Mouse (Mus musculus): Measurements from ENCODE around the gene Phox2a. TPM values are rescaled to one million over a fixed set of nuclear protein-coding genes. Genes with fewer than 3 reads are reported as not detected.

The Phox2a gene
- polyA plus RNA-seq, 1 experiment from 2014 or later, result 0.10 TPM

GRCm38 (mm10) chr7:101857094-101857493, 39.0 kb downstream of the Phox2a start, which contains the start of gene Folr2:
Folr2 (minus strand) TSS chr7:101857194.
- H3K9me3 ChIP-seq (ENCODE audit: control insufficient read depth, low read length), result no peaks in the 10 kb centered on the region
- no peak within 1 kb of the TSS for H3K4me3 ChIP-seq (ENCODE audit: low read depth, low read length)
- H3K27ac ChIP-seq (ENCODE audit: low read depth, low read length), result no peak within 1 kb of the TSS
- H3K9ac ChIP-seq (ENCODE audit: low read depth, low read length), result no peak within 1 kb of the TSS
- WGBS, result 76% methylated on average over 4 of the region's 4 CpGs
- H3K36me3 ChIP-seq (ENCODE audit: control insufficient read depth, insufficient read depth, low read length), result no peaks in the 10 kb centered on the region
- no peak within 1 kb of the TSS for H3K4me2 ChIP-seq
- H3K27me3 ChIP-seq (replicated peaks; ENCODE audit: control insufficient read depth, insufficient read depth, low read length), result no peaks in the 10 kb centered on the region
- no peaks in the 10 kb centered on the region for H3K4me1 ChIP-seq (replicated peaks; ENCODE audit: control insufficient read depth, insufficient read depth, low read length)
- no peak for DNase-seq (ENCODE audit: low spot score)
- ATAC-seq (replicated peaks; ENCODE audit: low FRiP score), result no peak

GRCm38 (mm10) chr7:101858362-101858761, 40.2 kb downstream of the Phox2a start:
- H3K27ac ChIP-seq (ENCODE audit: low read depth, low read length), result no peak overlapping the region
- DNase-seq (ENCODE audit: low spot score) (no peak), ATAC-seq (replicated peaks; ENCODE audit: low FRiP score) (no peak)
- no peak overlapping the region for H3K9ac ChIP-seq (ENCODE audit: low read depth, low read length)
- no peaks in the 10 kb centered on the region for H3K27me3 ChIP-seq (replicated peaks; ENCODE audit: control insufficient read depth, insufficient read depth, low read length)
- H3K9me3 ChIP-seq (ENCODE audit: control insufficient read depth, low read length), result no peaks in the 10 kb centered on the region
- H3K4me2 ChIP-seq, result no peak overlapping the region
- H3K36me3 ChIP-seq (ENCODE audit: control insufficient read depth, insufficient read depth, low read length), result no peaks in the 10 kb centered on the region
- 73% methylated on average over 9 of the region's 9 CpGs for WGBS
- H3K4me1 ChIP-seq (replicated peaks; ENCODE audit: control insufficient read depth, insufficient read depth, low read length), result no peaks in the 10 kb centered on the region
- H3K4me3 ChIP-seq (ENCODE audit: low read depth, low read length), result no peak overlapping the region

- no peak overlapping the region for H3K27ac ChIP-seq (ENCODE audit: low read depth, low read length)
- ATAC-seq (replicated peaks; ENCODE audit: low FRiP score) (no peak), DNase-seq (ENCODE audit: low spot score) (no peak)
- no peak overlapping the region for H3K4me3 ChIP-seq (ENCODE audit: low read depth, low read length)
- H3K9ac ChIP-seq (ENCODE audit: low read depth, low read length), result no peak overlapping the region
- H3K4me2 ChIP-seq, result no peak overlapping the region
- no peaks in the 10 kb centered on the region for H3K4me1 ChIP-seq (replicated peaks; ENCODE audit: control insufficient read depth, insufficient read depth, low read length)
- no peaks in the 10 kb centered on the region for H3K36me3 ChIP-seq (ENCODE audit: control insufficient read depth, insufficient read depth, low read length)
- no peaks in the 10 kb centered on the region for H3K27me3 ChIP-seq (replicated peaks; ENCODE audit: control insufficient read depth, insufficient read depth, low read length)
- no peaks in the 10 kb centered on the region for H3K9me3 ChIP-seq (ENCODE audit: control insufficient read depth, low read length)
Measured at GRCm38 (mm10) chr7:101860978-101861377, 42.9 kb downstream of the Phox2a start.

- H3K4me2 ChIP-seq, result no peak overlapping the region
- no peaks in the 10 kb centered on the region for H3K27me3 ChIP-seq (replicated peaks; ENCODE audit: control insufficient read depth, insufficient read depth, low read length)
- H3K27ac ChIP-seq (ENCODE audit: low read depth, low read length), result no peak overlapping the region
- H3K4me1 ChIP-seq (replicated peaks; ENCODE audit: control insufficient read depth, insufficient read depth, low read length), result no peaks in the 10 kb centered on the region
- no peaks in the 10 kb centered on the region for H3K36me3 ChIP-seq (ENCODE audit: control insufficient read depth, insufficient read depth, low read length)
- DNase-seq (ENCODE audit: low spot score) (no peak), ATAC-seq (replicated peaks; ENCODE audit: low FRiP score) (no peak)
- no peaks in the 10 kb centered on the region for H3K9me3 ChIP-seq (ENCODE audit: control insufficient read depth, low read length)
- WGBS, result 59% methylated on average over 3 of the region's 3 CpGs
- H3K9ac ChIP-seq (ENCODE audit: low read depth, low read length), result no peak overlapping the region
- no peak overlapping the region for H3K4me3 ChIP-seq (ENCODE audit: low read depth, low read length)
Measured at GRCm38 (mm10) chr7:101862291-101862690, 44.2 kb downstream of the Phox2a start.

- Histone ChIP-seq H3K27me3 (replicated peaks; ENCODE audit: control insufficient read depth, insufficient read depth, low read length) (no peaks in the 10 kb centered on the region), H3K4me1 (replicated peaks; ENCODE audit: control insufficient read depth, insufficient read depth, low read length) (no peaks in the 10 kb centered on the region), H3K9ac (ENCODE audit: low read depth, low read length) (no peak within 1 kb of the TSS), H3K36me3 (ENCODE audit: control insufficient read depth, insufficient read depth, low read length) (no peaks in the 10 kb centered on the region), H3K4me3 (ENCODE audit: low read depth, low read length) (no peak within 1 kb of the TSS), H3K4me2 (no peak within 1 kb of the TSS), H3K9me3 (ENCODE audit: control insufficient read depth, low read length) (no peaks in the 10 kb centered on the region), H3K27ac (ENCODE audit: low read depth, low read length) (no peak within 1 kb of the TSS)
- ATAC-seq (replicated peaks; ENCODE audit: low FRiP score) (no peak), DNase-seq (ENCODE audit: low spot score) (no peak)
- 61% methylated on average over 3 of the region's 3 CpGs for WGBS
Measured at GRCm38 (mm10) chr7:101863415-101863814, 45.3 kb downstream of the Phox2a start, which contains the start of gene Anapc15. Anapc15 (plus strand) TSS chr7:101863715.

GRCm38 (mm10) chr7:101866491-101867265, 48.6 kb downstream of the Phox2a start:
- Histone ChIP-seq H3K4me1 (replicated peaks; ENCODE audit: control insufficient read depth, insufficient read depth, low read length) (no peaks in the 10 kb centered on the region), H3K9ac (ENCODE audit: low read depth, low read length) (no peak overlapping the region), H3K4me3 (ENCODE audit: low read depth, low read length) (no peak overlapping the region), H3K9me3 (ENCODE audit: control insufficient read depth, low read length) (no peaks in the 10 kb centered on the region), H3K27ac (ENCODE audit: low read depth, low read length) (no peak overlapping the region), H3K27me3 (replicated peaks; ENCODE audit: control insufficient read depth, insufficient read depth, low read length) (no peaks in the 10 kb centered on the region), H3K4me2 (no peak overlapping the region), H3K36me3 (ENCODE audit: control insufficient read depth, insufficient read depth, low read length) (no peaks in the 10 kb centered on the region)
- DNase-seq (ENCODE audit: low spot score) (no peak), ATAC-seq (replicated peaks; ENCODE audit: low FRiP score) (no peak)
- WGBS, result 76% methylated on average over 11 of the region's 11 CpGs

GRCm38 (mm10) chr7:101867482-101867881, 49.4 kb downstream of the Phox2a start:
- Histone ChIP-seq H3K4me2 (no peak overlapping the region), H3K4me1 (replicated peaks; ENCODE audit: control insufficient read depth, insufficient read depth, low read length) (no peaks in the 10 kb centered on the region), H3K36me3 (ENCODE audit: control insufficient read depth, insufficient read depth, low read length) (no peaks in the 10 kb centered on the region), H3K27me3 (replicated peaks; ENCODE audit: control insufficient read depth, insufficient read depth, low read length) (no peaks in the 10 kb centered on the region), H3K9me3 (ENCODE audit: control insufficient read depth, low read length) (no peaks in the 10 kb centered on the region), H3K9ac (ENCODE audit: low read depth, low read length) (no peak overlapping the region), H3K27ac (ENCODE audit: low read depth, low read length) (no peak overlapping the region), H3K4me3 (ENCODE audit: low read depth, low read length) (no peak overlapping the region)
- ATAC-seq (replicated peaks; ENCODE audit: low FRiP score) (no peak), DNase-seq (ENCODE audit: low spot score) (no peak)
- 96% methylated on average over 4 of the region's 4 CpGs for WGBS

- no peak for DNase-seq (ENCODE audit: low spot score)
- H3K9ac ChIP-seq (ENCODE audit: low read depth, low read length), result no peak overlapping the region
- H3K9me3 ChIP-seq (ENCODE audit: control insufficient read depth, low read length), result no peaks in the 10 kb centered on the region
- H3K4me3 ChIP-seq (ENCODE audit: low read depth, low read length), result no peak overlapping the region
- no peak overlapping the region for H3K4me2 ChIP-seq
- no peaks in the 10 kb centered on the region for H3K27me3 ChIP-seq (replicated peaks; ENCODE audit: control insufficient read depth, insufficient read depth, low read length)
- H3K4me1 ChIP-seq (replicated peaks; ENCODE audit: control insufficient read depth, insufficient read depth, low read length), result no peaks in the 10 kb centered on the region
- no peak overlapping the region for H3K27ac ChIP-seq (ENCODE audit: low read depth, low read length)
- no peaks in the 10 kb centered on the region for H3K36me3 ChIP-seq (ENCODE audit: control insufficient read depth, insufficient read depth, low read length)
- 76% methylated on average over 13 of the region's 13 CpGs for WGBS
- no peak for ATAC-seq (replicated peaks; ENCODE audit: low FRiP score)
Measured at GRCm38 (mm10) chr7:101868241-101869162, 50.4 kb downstream of the Phox2a start.
